Mouse (Mus musculus) stomach, embryonic 14.5 days (tissue): ENCODE measurements around the gene Aqp7. TPM values are rescaled to one million over a fixed set of nuclear protein-coding genes. Genes with fewer than 3 reads are reported as not detected.

Experiments
- ATAC-seq: fragments of 200-750 bp; cut with Nextera tagmentation; 2 replicates; pipeline ENCODE4 v1.8.0; 2017; ENCODE audit warnings: low read depth, moderate TSS enrichment; ENCODE audit not compliant: insufficient number of reproducible peaks, insufficient read depth, low FRiP score
- H3K27ac ChIP-seq: fragments of 300-500 bp; sonication (generic); 2 replicates; pipeline ENCODE4 v1.5.1; 2014; ENCODE audit warnings: mild to moderate bottlenecking, low read length, moderate library complexity, mixed read lengths
- H3K27me3 ChIP-seq: fragments of 300-500 bp; sonication (generic); 2 replicates; pipeline ENCODE4 v1.6.1; 2014; ENCODE audit warnings: low read length, control low read depth, mixed read lengths; ENCODE audit not compliant: control insufficient read depth, insufficient read depth
- H3K36me3 ChIP-seq: fragments of 300-500 bp; sonication (generic); 2 replicates; pipeline ENCODE4 v1.6.1; 2014; ENCODE audit warnings: mild to moderate bottlenecking, control low read depth, low read length, moderate library complexity, mixed read lengths; ENCODE audit not compliant: control insufficient read depth, insufficient read depth
- H3K4me1 ChIP-seq: fragments of 300-500 bp; sonication (generic); 2 replicates; pipeline ENCODE4 v1.6.1; 2014; ENCODE audit warnings: low read length, control low read depth, mixed read lengths; ENCODE audit not compliant: control insufficient read depth, insufficient read depth
- H3K4me2 ChIP-seq: fragments of 300-500 bp; sonication (generic); replicated peaks from 2 replicates; pipeline ENCODE4 v1.6.1; 2014; ENCODE audit warnings: low read depth, low read length, control low read depth
- H3K4me3 ChIP-seq: fragments of 300-500 bp; sonication (generic); 2 replicates; pipeline ENCODE4 v1.5.1; 2014; ENCODE audit warnings: low read depth, low read length, control low read depth
- H3K9ac ChIP-seq: fragments of 300-500 bp; sonication (generic); replicated peaks from 2 replicates; pipeline ENCODE4 v1.6.1; 2014; ENCODE audit warnings: low read depth, mild to moderate bottlenecking, control low read depth, low read length, moderate library complexity, mixed read lengths
- H3K9me3 ChIP-seq: fragments of 300-500 bp; sonication (generic); 2 replicates; pipeline ENCODE4 v1.6.1; 2016; ENCODE audit warnings: low read depth, low read length, control low read depth; ENCODE audit not compliant: control insufficient read depth
- WGBS: fragments of 180-500 bp; shearing (Covaris S2); extraction: QIAGEN DNeasy Blood & Tissue Kit; methylation state at CpG from one replicate; pipeline ENCODE4 v1.1.7; 2014; 5-methylcytosine and 5-hydroxymethylcytosine counted together
- polyA plus RNA-seq: library from polyadenylated mRNA; unstranded; fragments of >200 nt; fragmentation: Nextera tagmentation; extraction: Ambion mirVana; gene quantifications from 2 replicates; pipeline ENCODE4 v1.2.1, GENCODE M21; 2014

The Aqp7 gene
- polyA plus RNA-seq, 1 experiment from 2014 or later = 0.43 TPM

- no peak overlapping the region for H3K27ac ChIP-seq
- no peak overlapping the region for H3K4me2 ChIP-seq
- no peaks in the 10 kb centered on the region for H3K36me3 ChIP-seq
- ATAC-seq = no peak
- H3K9me3 ChIP-seq = no peaks in the 10 kb centered on the region
- no peaks in the 10 kb centered on the region for H3K27me3 ChIP-seq
- 71% methylated on average over 12 of the region's 12 CpGs for WGBS
- no peak overlapping the region for H3K4me3 ChIP-seq
- no peak overlapping the region for H3K9ac ChIP-seq
- H3K4me1 ChIP-seq = no peaks in the 10 kb centered on the region
These were observed 25.3 kb upstream of the Aqp7 start for GRCm38 (mm10) chr4:41073008-41073817.

GRCm38 (mm10) chr4:41071500-41072429, 23.8 kb upstream of the Aqp7 start:
- WGBS = 70% methylated on average over 14 of the region's 14 CpGs
- ATAC-seq = no peak
- H3K27ac ChIP-seq = no peak overlapping the region
- H3K9ac ChIP-seq = no peak overlapping the region
- no peaks in the 10 kb centered on the region for H3K4me1 ChIP-seq
- no peak overlapping the region for H3K4me3 ChIP-seq
- H3K9me3 ChIP-seq = no peaks in the 10 kb centered on the region
- H3K4me2 ChIP-seq = no peak overlapping the region
- H3K27me3 ChIP-seq = no peaks in the 10 kb centered on the region
- no peaks in the 10 kb centered on the region for H3K36me3 ChIP-seq

- Histone ChIP-seq H3K9ac (no peak overlapping the region), H3K4me2 (no peak overlapping the region), H3K9me3 (no peaks in the 10 kb centered on the region), H3K4me3 (no peak overlapping the region), H3K27me3 (no peaks in the 10 kb centered on the region), H3K36me3 (no peaks in the 10 kb centered on the region), H3K4me1 (no peaks in the 10 kb centered on the region), H3K27ac (no peak overlapping the region)
- no peak for ATAC-seq
- WGBS = 88% methylated on average over 4 of the region's 4 CpGs
These were observed 17.3 kb upstream of the Aqp7 start for GRCm38 (mm10) chr4:41065196-41065595.

GRCm38 (mm10) chr4:41063894-41064673, 16.1 kb upstream of the Aqp7 start:
- no peaks in the 10 kb centered on the region for H3K36me3 ChIP-seq
- H3K27ac ChIP-seq = no peak overlapping the region; the same call in 1 of the 2 replicates
- no peaks in the 10 kb centered on the region for H3K27me3 ChIP-seq
- no peak overlapping the region for H3K4me3 ChIP-seq
- no peaks in the 10 kb centered on the region for H3K9me3 ChIP-seq
- peak; percentile 69; the same call in 1 of the 2 replicates for ATAC-seq
- H3K4me1 ChIP-seq = no peaks in the 10 kb centered on the region
- peak overlapping the region; percentile 6; the same call in 1 of the 2 replicates for H3K4me2 ChIP-seq
- 13% methylated on average over 16 of the region's 16 CpGs for WGBS
- no peak overlapping the region for H3K9ac ChIP-seq

- Histone ChIP-seq H3K27ac (no peak overlapping the region; the same call in 1 of the 2 replicates), H3K36me3 (no peaks in the 10 kb centered on the region), H3K9me3 (no peaks in the 10 kb centered on the region), H3K9ac (no peak overlapping the region), H3K4me3 (no peak overlapping the region), H3K27me3 (no peaks in the 10 kb centered on the region), H3K4me1 (no peaks in the 10 kb centered on the region), H3K4me2 (no peak overlapping the region; the same call in 1 of the 2 replicates)
- WGBS = 46% methylated on average over 3 of the region's 3 CpGs
- no peak for ATAC-seq
These were observed 15.4 kb upstream of the Aqp7 start for GRCm38 (mm10) chr4:41063351-41063750.

- H3K4me2 ChIP-seq = no peak overlapping the region
- H3K9ac ChIP-seq = no peak overlapping the region
- no peak for ATAC-seq
- WGBS = 57% methylated on average over 9 of the region's 9 CpGs
- H3K9me3 ChIP-seq = no peaks in the 10 kb centered on the region
- no peak overlapping the region for H3K27ac ChIP-seq
- H3K36me3 ChIP-seq = no peaks in the 10 kb centered on the region
- no peaks in the 10 kb centered on the region for H3K27me3 ChIP-seq
- 0 out of 2 replicates have a peak, but pooled peaks cover 5% of the 10 kb centered on the region for H3K4me1 ChIP-seq
- no peak overlapping the region for H3K4me3 ChIP-seq
These were observed 9.4 kb upstream of the Aqp7 start for GRCm38 (mm10) chr4:41057361-41057760.

- H3K36me3 ChIP-seq = no peaks in the 10 kb centered on the region
- H3K9ac ChIP-seq = no peak overlapping the region
- H3K4me2 ChIP-seq = no peak overlapping the region
- H3K27me3 ChIP-seq = no peaks in the 10 kb centered on the region
- H3K9me3 ChIP-seq = no peaks in the 10 kb centered on the region
- no peak for ATAC-seq
- WGBS = 54% methylated on average over 7 of the region's 7 CpGs
- 0 out of 2 replicates have a peak, but pooled peaks cover 5% of the 10 kb centered on the region for H3K4me1 ChIP-seq
- no peak overlapping the region for H3K27ac ChIP-seq
- no peak overlapping the region for H3K4me3 ChIP-seq
These were observed 8.9 kb upstream of the Aqp7 start for GRCm38 (mm10) chr4:41056742-41057332.
